Mouse (Mus musculus) E14TG2a.4 (cell line): Measurements from ENCODE around the gene Plrg1.

Experiments used
- CTCF ChIP-seq: conservative IDR thresholded peaks from 2 replicates; pipeline ENCODE4 v1.5.1; 2014; ENCODE audit warnings: low read length
- POU5F1 ChIP-seq: IDR thresholded peaks from 2 replicates; pipeline ENCODE4 v1.6.1; 2014; ENCODE audit warnings: low read length, borderline replicate concordance

DNA sequence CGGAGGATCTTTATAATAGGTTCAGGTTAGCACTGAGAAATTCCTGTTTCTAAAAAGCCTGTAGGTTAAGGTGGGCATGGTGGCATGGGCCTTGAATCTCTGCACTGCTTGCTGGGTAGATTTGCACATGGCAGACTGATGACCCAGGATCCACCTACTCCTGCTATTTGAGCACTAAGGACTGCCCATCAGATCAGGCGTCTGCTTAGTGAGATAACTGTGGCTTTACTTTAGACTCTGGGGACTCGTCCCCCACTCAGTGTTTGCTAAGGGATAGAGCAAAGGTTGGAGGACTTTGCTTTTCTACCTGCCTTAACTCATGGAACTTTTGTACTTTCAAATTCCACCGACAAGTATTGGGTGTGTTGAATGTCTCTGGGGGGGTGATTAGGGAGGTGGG lies 15.7 kb upstream of the Plrg1 start:
- TF ChIP-seq CTCF, result no peak
- no peak for TF ChIP-seq POU5F1
